Mouse (Mus musculus) naive thymus-derived CD4-positive, alpha-beta T cell, adult 5 months (primary cell): ENCODE results near the gene Gm21789. TPM values are rescaled to one million over a fixed set of nuclear protein-coding genes. Genes with fewer than 3 reads are reported as not detected.

Experiments
- polyA plus RNA-seq: library from polyadenylated mRNA; unstranded; fragments of 100-300 nt; shearing (Covaris generic); gene quantifications from one replicate; pipeline ENCODE4 v1.2.1, GENCODE M21; 2017

Gene Gm21789
- not detected for polyA plus RNA-seq

GRCm38 (mm10) chrX:32941468-32941867, at the start of gene Gm21789:
TSS of gene Gm21789 (plus strand) at chrX:32941768.

GRCm38 (mm10) chrX:32894325-32894724, 47.2 kb upstream of the Gm21789 start, which contains the start of gene Btbd35f30:
TSS of gene Btbd35f30 (plus strand) at chrX:32894625.

GRCm38 (mm10) chrX:32973597-32973996, 32.0 kb downstream of the Gm21789 start, which contains the start of gene Btbd35f5:
TSS of gene Btbd35f5 (plus strand) at chrX:32973897.

Other genes starting within 250 kb of the Gm21789 start
- gene Btbd35f21, start 215.7 kb upstream of the Gm21789 start, polyA plus RNA-seq, result not detected
- not detected for gene Btbd35f30, start 47.1 kb upstream of the Gm21789 start, polyA plus RNA-seq
- gene Btbd35f5, start 32.1 kb downstream of the Gm21789 start, polyA plus RNA-seq, result not detected